Mouse (Mus musculus) layer of hippocampus, postnatal 10 days (tissue): Measurements from ENCODE around the gene Jpt2. TPM values are rescaled to one million over a fixed set of nuclear protein-coding genes. Genes with fewer than 3 reads are reported as not detected.

ENCODE experiments used
- DNase-seq, 2 experiments: peaks; one replicate each; pipeline ENCODE4 v3.0.0; 2021; ENCODE audit warnings: low spot score in 2 of 2
- total RNA-seq, 2 experiments: library from RNA; stranded (reverse); gene quantifications; 2 replicates each; pipeline ENCODE4 v1.2.3; 2021

The Jpt2 gene
- total RNA-seq, 2 experiments from 2014 or later: 13.0 to 14.1 TPM

- DNase-seq: no peak
Measured at GRCm38 (mm10) chr17:24888862-24889261, 71.6 kb downstream of the Jpt2 start.

Other genes with a start within 250 kb of the Jpt2 start
- not detected for gene Rnf151, start 242.6 kb downstream of the Jpt2 start, total RNA-seq
- gene Rps2, start 242.6 kb downstream of the Jpt2 start, total RNA-seq: 100 to 1,000 TPM; 563 to 651 TPM
- 100 to 1,000 TPM; 180 to 197 TPM for gene Ndufb10, start 236.2 kb downstream of the Jpt2 start, total RNA-seq
- gene Rpl3l, start 232.9 kb downstream of the Jpt2 start, total RNA-seq: under 1 TPM; 0.53 to 0.62 TPM
- 10 to 100 TPM; 46.7 to 47.5 TPM for gene Msrb1, start 224.0 kb downstream of the Jpt2 start, total RNA-seq
- under 1 TPM in 1 of 2 experiments, not detected in 1; 0.40 TPM for gene Hs3st6, start 207.7 kb downstream of the Jpt2 start, total RNA-seq
- not detected for gene Meiob, start 156.4 kb downstream of the Jpt2 start, total RNA-seq
- 10 to 100 TPM; 81.5 to 87.7 TPM for gene Hagh, start 120.5 kb downstream of the Jpt2 start, total RNA-seq
- 10 to 100 TPM; 15.6 to 16.2 TPM for gene Fahd1, start 110.3 kb downstream of the Jpt2 start, total RNA-seq
- not detected for gene Igfals, start 94.7 kb downstream of the Jpt2 start, total RNA-seq
- 10 to 100 TPM; 40.4 to 40.5 TPM for gene Nubp2, start 74.3 kb downstream of the Jpt2 start, total RNA-seq
- 10 to 100 TPM; 36.4 to 36.9 TPM for gene Spsb3, start 74.0 kb downstream of the Jpt2 start, total RNA-seq
- gene Eme2, start 65.6 kb downstream of the Jpt2 start, total RNA-seq: 10 to 100 TPM; 61.6 to 62.1 TPM
- gene Mrps34, start 65.6 kb downstream of the Jpt2 start, total RNA-seq: 10 to 100 TPM; 74.1 to 77.8 TPM
- 10 to 100 TPM; 40.8 to 44.2 TPM for gene Nme3, start 64.2 kb downstream of the Jpt2 start, total RNA-seq
- gene Mapk8ip3, start 23.7 kb downstream of the Jpt2 start, total RNA-seq: 100 to 1,000 TPM; 276 to 287 TPM
- gene Cramp1l, start 55.1 kb upstream of the Jpt2 start, total RNA-seq: 10 to 100 TPM; 27.2 to 28.9 TPM
- 10 to 100 TPM; 25.6 to 30.1 TPM for gene Ift140, start 55.4 kb upstream of the Jpt2 start, total RNA-seq
- 1 to 10 TPM; 7.4 to 7.9 TPM for gene Tmem204, start 122.9 kb upstream of the Jpt2 start, total RNA-seq
- 10 to 100 TPM; 36.5 to 43.3 TPM for gene Telo2, start 155.3 kb upstream of the Jpt2 start, total RNA-seq
- 1 to 10 TPM in 1 of 2 experiments, under 1 TPM in 1; 0.89 to 1.4 TPM for gene Ptx4, start 160.1 kb upstream of the Jpt2 start, total RNA-seq
- 10 to 100 TPM; 40.3 to 46.5 TPM for gene Clcn7, start 172.7 kb upstream of the Jpt2 start, total RNA-seq
- under 1 TPM in 1 of 2 experiments, not detected in 1; 0.18 TPM for gene Ccdc154, start 201.8 kb upstream of the Jpt2 start, total RNA-seq
- not detected for gene Gm38655, start 214.8 kb upstream of the Jpt2 start, total RNA-seq
- 10 to 100 TPM; 18.2 to 19.0 TPM for gene BC003965, start 223.9 kb upstream of the Jpt2 start, total RNA-seq
- gene Unkl, start 227.7 kb upstream of the Jpt2 start, total RNA-seq: 10 to 100 TPM; 32.0 to 33.7 TPM